Mouse (Mus musculus): Measurements from ENCODE around the gene St5.

The St5 gene

GRCm38 (mm10) chr7:109636086-109636792 lies 67.2 kb downstream of the St5 start:
- no peak for DNase-seq

- no peak for DNase-seq
These were observed 69.9 kb downstream of the St5 start for GRCm38 (mm10) chr7:109633404-109634085.

- DNase-seq: no peak
These were observed 72.1 kb downstream of the St5 start for GRCm38 (mm10) chr7:109631330-109631729.

GRCm38 (mm10) chr7:109629871-109630778 lies 73.3 kb downstream of the St5 start:
- DNase-seq: no peak

- peak; percentile 23 to 43 for DNase-seq
These were observed 74.3 kb downstream of the St5 start for GRCm38 (mm10) chr7:109628935-109629609.

GRCm38 (mm10) chr7:109627851-109628250 lies 75.6 kb downstream of the St5 start:
- no peak for DNase-seq

- DNase-seq: no peak
These were observed 81.1 kb downstream of the St5 start for GRCm38 (mm10) chr7:109622234-109622838.

- no peak for DNase-seq
These were observed 82.4 kb downstream of the St5 start for GRCm38 (mm10) chr7:109620967-109621366.

GRCm38 (mm10) chr7:109620288-109620687 lies 83.1 kb downstream of the St5 start:
- DNase-seq: no peak

GRCm38 (mm10) chr7:109618721-109619120 lies 84.7 kb downstream of the St5 start:
- DNase-seq: peak; percentile 83 to 89

GRCm38 (mm10) chr7:109617838-109618237 lies 85.6 kb downstream of the St5 start:
- DNase-seq: peak; percentile 28 to 56

- peak; percentile 82 to 95 for DNase-seq
These were observed 87.1 kb downstream of the St5 start for GRCm38 (mm10) chr7:109616034-109616979.

- DNase-seq: no peak
These were observed 87.8 kb downstream of the St5 start for GRCm38 (mm10) chr7:109615601-109616000.

- no peak for DNase-seq
These were observed 88.5 kb downstream of the St5 start for GRCm38 (mm10) chr7:109614939-109615338.

- DNase-seq: peak; percentile 18 to 47
These were observed 89.8 kb downstream of the St5 start for GRCm38 (mm10) chr7:109613531-109614021.

GRCm38 (mm10) chr7:109613051-109613450 lies 90.4 kb downstream of the St5 start:
- no peak for DNase-seq

- DNase-seq: no peak
These were observed 90.9 kb downstream of the St5 start for GRCm38 (mm10) chr7:109612531-109612930.

GRCm38 (mm10) chr7:109610348-109610747 lies 93.1 kb downstream of the St5 start:
- DNase-seq: no peak

- no peak for DNase-seq
These were observed 93.7 kb downstream of the St5 start for GRCm38 (mm10) chr7:109609565-109610345.

- no peak for DNase-seq
These were observed 94.6 kb downstream of the St5 start for GRCm38 (mm10) chr7:109608831-109609230.
